Mouse (Mus musculus): ENCODE data around the gene Sec14l1.

Sec14l1 gene

DNA sequence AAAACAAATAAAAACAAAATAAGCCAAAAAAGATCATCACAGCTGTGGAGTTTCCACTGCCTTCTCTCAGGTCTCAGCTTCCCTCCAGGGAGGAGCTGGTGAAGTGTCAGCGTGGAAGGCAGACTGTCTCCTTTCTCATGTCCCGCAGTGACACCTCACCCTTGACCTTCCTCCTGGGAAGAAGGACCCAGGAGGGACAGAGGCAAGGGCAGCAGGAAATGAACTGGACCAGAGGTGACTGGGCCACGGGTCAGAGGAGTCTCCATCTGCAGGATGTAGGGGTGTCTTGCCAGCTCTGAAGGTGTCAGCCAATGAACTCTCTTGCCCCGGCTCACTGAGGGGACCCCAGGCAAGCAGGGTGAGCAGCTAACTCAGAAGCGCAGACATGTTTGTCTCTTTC lies 76.6 kb downstream of the Sec14l1 start:
- no peak for DNase-seq

DNA sequence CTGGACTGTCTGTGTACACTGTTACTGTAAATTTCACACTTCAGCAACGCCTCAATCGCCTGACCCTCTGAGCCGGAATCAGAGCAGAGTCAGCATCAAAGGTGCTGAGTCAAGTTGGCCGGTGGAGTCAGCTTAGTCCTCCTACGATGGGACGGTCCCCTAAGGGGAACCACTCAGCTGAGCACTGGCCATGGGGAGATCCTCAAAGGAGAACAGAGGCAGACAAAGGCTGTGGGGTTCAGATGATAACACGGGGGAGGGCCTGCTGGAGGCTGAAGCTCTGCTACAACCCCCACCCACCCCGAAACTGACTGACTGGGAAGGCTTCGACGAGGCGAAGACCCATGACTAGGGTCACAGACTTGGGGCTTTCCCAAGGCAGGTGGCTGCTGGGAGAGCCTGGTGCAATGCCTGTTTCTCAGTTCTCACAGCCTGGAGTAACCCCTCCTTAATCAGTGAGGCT lies 79.5 kb downstream of the Sec14l1 start:
- DNase-seq: no peak

DNA sequence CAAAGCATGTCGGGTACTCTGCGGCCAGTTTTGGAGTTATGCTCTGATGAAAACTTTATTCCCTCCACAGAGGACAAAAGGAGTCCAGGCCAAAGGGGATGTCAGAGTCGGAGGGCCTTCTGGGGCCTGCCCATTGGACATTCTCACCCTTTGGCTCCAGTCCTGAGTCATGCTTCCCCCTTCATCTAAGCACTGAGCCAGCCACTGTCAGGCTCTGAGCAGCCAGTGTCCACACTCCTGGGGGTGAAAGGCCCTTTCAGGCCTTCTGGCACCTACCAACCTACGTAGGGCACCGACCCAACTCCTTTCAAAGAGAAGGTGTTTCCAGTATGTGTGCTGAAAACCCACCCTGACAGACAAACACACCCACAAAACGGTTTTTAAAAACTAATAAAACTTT lies 80.6 kb downstream of the Sec14l1 start:
- no peak for DNase-seq

DNA sequence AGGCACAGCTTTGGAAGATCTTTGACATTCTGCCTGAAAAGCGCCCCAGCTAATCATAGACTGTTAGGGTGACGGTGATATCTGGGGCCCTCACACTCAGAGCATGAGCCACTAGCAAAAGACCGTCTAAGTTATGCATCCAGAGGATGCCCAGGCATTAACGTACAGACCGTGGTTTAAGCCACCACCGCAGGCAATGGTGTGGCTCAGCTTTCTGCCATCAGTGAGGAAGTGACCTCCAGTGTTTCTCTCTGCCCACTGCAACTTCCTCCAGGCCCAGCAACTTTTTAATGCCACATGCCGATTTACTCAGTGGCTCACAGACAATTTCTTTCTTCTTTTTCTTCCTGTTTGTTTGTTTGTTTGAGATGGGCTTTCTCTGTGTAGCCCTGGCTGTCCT lies 81.7 kb downstream of the Sec14l1 start:
- DNase-seq: no peak

DNA sequence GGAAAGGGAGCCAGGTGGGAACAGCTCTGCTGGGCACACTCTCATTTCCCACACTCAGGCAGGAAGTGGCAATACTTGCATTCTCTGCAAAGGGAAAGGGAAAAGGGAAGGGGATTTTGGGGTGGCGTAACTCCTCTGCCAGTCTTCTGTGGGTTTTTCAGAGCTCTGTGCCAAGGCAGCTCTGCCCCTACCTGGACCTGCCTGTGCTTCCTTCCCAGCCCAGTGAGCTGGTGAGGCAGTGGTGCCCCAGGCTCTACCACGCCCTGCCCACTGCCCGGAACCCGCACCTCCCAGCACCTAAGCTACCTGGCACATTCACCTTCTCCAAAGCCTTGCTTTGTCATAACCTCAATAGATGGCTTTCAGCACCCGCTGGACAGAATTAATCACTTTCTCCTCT lies 83.2 kb downstream of the Sec14l1 start:
- no peak for DNase-seq

DNA sequence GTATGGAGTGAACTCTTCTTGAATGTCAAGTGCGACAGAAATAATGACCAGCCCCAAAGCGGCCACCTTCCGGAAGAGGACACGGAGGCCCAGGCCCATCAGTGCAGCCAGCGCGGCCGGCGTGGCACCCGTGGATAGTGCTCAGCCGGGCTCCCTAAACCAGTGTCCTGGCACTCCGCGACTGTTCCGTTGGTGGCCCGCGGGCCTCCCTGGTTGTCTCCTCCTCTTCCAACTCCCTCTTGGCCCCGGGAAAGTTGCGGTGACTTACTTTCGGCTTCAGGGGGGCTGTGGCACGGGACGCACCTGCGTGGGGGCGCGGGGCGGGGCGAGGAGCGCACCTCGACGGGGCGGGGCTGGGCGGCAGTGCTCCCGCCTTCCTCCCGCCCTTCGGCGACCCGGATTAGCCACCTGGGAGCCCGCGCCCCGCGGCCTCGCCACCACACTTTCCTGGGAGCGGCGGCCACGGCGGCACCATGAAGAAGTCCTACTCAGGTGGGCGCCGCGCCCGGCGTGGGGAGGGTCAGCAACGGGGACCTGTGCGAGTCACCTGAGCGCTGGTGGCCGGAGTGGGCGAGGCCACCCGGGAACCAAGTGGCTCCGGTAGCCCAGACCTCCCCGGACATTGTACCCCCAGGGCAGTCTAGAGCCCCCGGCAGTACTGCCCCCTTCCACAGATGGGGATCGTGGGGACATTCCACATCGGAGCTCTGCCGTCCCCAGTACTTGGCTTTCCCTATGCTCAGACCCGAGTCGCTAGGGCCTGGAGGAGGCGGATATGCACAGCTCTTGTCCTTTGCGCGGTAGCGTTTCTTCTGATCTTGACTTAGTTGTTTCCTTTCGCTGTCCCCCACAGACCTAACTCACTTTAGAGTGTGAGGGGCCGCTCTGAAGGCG lies 84.6 kb downstream of the Sec14l1 start, which contains the start of gene Sept9:
TSS of gene Sept9 (plus strand) at position 380 of the 894 bp plus-strand sequence.
- DNase-seq: peak; percentile 52

DNA sequence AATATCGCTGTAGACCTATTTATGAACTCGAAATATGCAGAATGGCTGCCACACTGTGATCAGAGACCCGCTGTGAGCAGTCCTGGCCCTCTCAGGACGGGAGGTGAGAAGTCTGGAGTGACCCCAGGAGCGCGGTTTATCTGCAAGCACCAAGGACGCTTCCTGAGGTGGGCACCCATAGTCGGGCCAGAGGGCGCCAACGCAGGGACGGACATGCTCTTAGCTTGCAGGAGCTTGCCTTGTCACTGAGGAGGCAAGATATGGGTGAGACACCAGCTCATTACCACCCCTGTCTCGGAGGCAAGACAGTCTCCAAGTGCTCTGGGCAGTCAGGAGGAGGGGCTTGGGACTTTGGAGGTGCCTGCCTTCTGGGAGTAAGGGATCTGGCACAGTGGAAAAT lies 86.9 kb downstream of the Sec14l1 start:
- DNase-seq: no peak

DNA sequence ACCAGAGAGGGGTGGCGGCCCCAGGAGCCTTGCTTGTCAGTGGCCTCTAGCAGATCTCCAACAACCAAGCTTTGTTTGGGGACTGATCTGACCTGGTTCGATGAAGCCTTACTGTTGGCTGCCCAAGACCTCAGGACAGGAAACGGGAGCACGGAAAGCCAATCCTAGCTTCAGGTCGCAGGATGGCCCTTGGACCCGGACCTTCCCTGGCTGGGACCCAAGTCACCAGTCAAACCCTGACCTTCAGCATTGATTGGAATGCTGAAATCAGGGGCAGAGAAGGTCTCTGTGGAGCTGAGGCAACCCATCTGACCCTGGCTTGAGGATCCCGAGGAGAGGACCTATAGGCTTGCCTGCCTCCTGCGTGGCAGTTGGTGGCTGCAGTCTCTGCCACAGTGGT lies 89.6 kb downstream of the Sec14l1 start:
- DNase-seq: peak; percentile 84

DNA sequence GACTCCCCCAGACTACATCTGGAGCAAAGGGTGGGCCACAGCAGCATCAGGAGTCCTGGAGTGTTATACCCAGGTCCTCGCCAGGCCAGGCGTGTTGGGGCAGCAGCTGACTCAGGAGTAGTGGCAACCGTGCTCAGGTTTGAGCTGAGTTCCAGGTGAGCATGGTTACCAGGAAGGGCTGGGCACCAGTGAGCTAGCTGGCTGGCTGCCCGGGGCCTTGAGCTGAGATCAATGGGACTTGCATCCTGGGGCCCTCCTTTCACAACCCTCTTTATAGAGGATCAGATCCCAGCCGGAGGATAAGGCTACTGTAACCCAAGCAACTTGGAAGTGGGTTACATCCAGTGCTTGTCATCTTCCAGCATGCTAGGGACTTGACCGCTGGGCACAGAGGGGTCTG lies 90.1 kb downstream of the Sec14l1 start:
- peak; percentile 54 for DNase-seq

DNA sequence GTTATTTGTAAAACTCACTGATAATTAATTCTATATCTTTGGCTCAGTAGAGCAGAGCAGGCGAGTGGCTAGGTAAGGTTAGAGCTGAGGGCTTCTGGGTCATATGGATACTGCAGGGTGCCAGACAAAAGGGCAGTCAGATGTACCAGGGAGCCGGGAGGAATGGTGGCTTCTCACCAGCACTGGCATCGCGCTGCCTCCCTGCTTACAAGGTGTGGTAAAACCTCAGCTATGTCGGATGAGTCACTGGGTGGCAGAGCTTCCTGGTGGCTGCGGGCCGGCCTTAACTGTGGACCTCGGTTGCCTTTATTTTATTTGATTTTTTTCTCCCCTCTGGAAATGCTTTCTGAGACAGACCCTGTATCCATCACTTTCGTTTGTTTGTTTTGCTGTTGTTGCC lies 90.5 kb downstream of the Sec14l1 start:
- no peak for DNase-seq

DNA sequence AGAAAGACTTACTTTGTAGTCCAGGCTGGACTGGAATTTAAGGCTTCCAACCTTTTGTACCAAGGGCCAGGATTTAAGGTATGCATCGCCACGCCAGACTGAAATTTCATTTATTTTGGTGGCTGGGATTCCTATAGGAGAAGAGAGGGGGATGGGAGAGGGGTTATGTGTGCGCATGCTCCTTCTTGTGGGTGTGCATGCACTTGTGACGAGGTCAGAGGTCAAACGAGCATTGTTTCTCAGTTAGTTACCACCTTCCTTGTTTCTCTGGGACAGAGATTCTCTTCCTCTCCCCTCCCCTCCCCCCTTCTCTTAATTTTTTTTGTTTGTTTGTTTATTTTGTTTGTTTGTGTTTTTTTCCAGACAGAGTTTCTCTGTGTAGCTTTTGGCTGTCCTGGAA lies 92.5 kb downstream of the Sec14l1 start:
- DNase-seq: no peak

DNA sequence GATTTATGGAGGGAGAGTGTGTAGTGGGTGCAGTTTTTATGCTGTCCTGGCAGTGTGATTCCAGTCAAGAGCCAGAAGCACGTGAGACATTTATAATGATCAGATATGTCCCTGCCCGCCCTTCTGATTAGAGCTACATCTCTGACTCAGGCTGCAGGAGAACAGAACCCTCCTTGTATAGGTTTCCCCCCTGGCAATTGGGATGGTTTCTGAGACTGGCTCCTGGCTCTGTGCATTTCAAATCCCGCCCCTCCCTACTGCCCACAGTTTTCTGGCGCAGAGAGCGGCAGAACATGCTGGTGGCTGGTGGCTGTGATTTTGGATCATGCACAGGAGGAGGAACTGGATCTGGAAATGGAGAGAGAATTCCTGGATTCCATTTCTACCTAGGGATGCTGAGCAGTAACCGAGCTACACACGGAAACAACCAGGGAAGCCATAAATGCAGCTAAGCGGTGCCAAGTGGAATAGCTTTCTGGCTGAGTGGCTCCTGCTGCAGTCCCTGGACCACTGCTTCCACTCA lies 93.2 kb downstream of the Sec14l1 start:
- DNase-seq: no peak
